Mouse (Mus musculus): ENCODE results near the gene Creld2.

DNA sequence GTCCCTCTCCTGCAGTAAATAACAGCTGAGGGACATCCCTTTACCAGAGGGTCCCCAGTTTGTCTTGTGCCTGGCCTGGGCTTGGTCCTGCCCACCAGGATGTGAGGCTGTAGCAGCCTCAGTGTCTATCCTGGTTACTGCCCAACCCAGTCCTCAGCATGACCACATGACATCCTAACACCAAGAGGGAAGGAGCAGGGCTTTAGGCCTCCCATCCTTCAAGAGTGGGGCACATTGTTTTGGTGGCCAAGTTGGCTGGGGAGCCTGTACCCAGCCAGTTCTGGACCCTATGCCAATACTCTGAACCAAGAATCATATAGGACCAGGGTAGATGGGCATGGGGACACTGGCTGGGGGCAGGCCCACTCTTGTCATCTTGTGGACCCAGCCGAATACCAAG, 29.2 kb downstream of the Creld2 start:
- TF ChIP-seq CTCF (IDR thresholded peaks at IDR 0.05; ENCODE audit: low read depth, low read length) = no peak
- TF ChIP-seq POLR2A (IDR thresholded peaks at IDR 0.05; ENCODE audit: borderline replicate concordance, low read depth, low read length) = no peak
